Mouse (Mus musculus) heart, postnatal 0 days (tissue): ENCODE results near the gene C330007P06Rik.

Source experiments
- CTCF ChIP-seq: IDR thresholded peaks from 2 replicates; pipeline ENCODE4 v1.5.1; 2016; ENCODE audit warnings: antibody characterized with exemption, control low read depth, low read depth
- EP300 ChIP-seq: IDR thresholded peaks from 2 replicates; pipeline ENCODE4 v1.6.1; 2016; ENCODE audit warnings: antibody characterized with exemption, low read depth

DNA sequence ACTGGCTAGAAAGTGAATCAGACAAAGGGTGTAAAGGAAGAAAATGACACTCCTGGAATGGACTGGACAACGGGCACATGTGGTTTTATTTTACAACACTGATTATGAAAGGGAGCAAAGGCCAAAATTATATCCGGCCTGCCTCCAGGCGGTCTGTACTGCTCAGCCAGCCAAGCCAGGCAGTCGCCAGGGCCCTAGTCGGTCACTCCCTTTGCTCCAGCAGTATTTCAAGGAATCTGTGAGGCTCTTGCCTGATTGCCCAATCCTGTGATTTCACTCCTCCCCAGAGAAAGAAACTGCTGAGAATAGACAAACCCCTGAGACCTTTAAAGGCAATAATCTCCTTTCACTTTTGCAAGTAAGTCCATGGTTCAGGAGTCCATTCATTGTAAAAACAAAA is 69.7 kb downstream of the C330007P06Rik start:
- no peak for TF ChIP-seq CTCF
- TF ChIP-seq EP300 = no peak
